Mouse (Mus musculus): Measurements from ENCODE around the gene Slc12a4. TPM values are rescaled to one million over a fixed set of nuclear protein-coding genes. Genes with fewer than 3 reads are reported as not detected.

Gene Slc12a4
- polyA plus RNA-seq, 1 experiment from 2014 or later, result 7.8 TPM

DNA sequence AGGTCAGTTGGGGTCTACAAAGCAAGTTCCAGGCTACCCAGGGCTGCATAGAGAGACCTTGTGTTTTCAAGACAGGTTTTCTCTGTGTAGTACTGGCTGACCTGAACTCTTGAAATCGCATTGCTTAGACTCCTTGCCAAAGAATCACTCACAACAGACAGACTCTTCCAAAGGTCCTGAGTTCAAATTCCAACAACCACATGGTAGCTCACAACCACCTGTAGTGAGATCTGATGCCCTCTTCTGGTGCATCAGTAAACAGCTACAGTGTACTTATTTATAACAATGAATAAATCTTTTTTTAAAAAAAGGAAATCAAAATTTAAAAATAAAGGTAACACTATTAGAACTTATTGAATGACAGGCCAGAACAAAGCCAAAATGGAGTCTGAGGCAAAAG, 15.2 kb upstream of the Slc12a4 start:
- no peak overlapping the region for H3K27ac ChIP-seq (ENCODE audit: low read depth, low read length)
- no peak for DNase-seq (ENCODE audit: low spot score, missing footprints)
- no peaks in the 10 kb centered on the region for H3K9me3 ChIP-seq (ENCODE audit: control insufficient read depth, low read length)
- WGBS, result 91% methylated on average over 1 of the region's 1 CpGs
- no peak for ATAC-seq (ENCODE audit: low FRiP score)
- no peak overlapping the region for H3K4me2 ChIP-seq
- no peaks in the 10 kb centered on the region for H3K4me1 ChIP-seq (ENCODE audit: control insufficient read depth, insufficient read depth, low read length)
- no peak overlapping the region for H3K9ac ChIP-seq (ENCODE audit: low read length)
- H3K4me3 ChIP-seq (ENCODE audit: low read depth, low read length), result no peak overlapping the region
- H3K27me3 ChIP-seq (ENCODE audit: control insufficient read depth, insufficient read depth, low read length), result no peaks in the 10 kb centered on the region
- no peaks in the 10 kb centered on the region for H3K36me3 ChIP-seq (ENCODE audit: control insufficient read depth, insufficient read depth, low read length)

DNA sequence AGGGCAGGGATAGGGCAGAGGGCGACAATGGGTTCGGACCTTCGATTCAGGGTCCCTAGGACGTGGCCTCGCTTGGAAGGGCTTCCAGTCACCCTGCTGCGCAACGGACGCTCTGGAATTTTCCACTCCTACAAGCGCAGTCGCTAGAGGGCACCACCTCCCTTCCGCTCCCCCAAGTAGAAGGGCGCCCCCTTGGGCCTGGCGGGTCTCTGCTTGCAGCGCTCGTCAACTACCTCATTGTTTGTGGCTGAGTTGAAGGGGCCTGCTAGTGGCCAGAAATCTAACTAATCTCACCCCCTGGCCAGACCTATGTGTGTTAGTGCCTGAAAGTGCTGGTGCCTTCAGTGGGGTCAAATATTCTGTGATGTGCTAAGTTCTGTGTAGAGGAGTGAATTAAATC, 13.4 kb upstream of the Slc12a4 start, which contains the start of gene Dpep3:
Gene Dpep3 (minus strand): TSS at position 105 of the 400 bp plus-strand sequence.
- Histone ChIP-seq H3K4me3 (ENCODE audit: low read depth, low read length) (no peak within 1 kb of the TSS), H3K4me2 (no peak within 1 kb of the TSS), H3K9ac (ENCODE audit: low read length) (no peak within 1 kb of the TSS), H3K27me3 (ENCODE audit: control insufficient read depth, insufficient read depth, low read length) (no peaks in the 10 kb centered on the region), H3K9me3 (ENCODE audit: control insufficient read depth, low read length) (no peaks in the 10 kb centered on the region), H3K27ac (ENCODE audit: low read depth, low read length) (no peak within 1 kb of the TSS), H3K36me3 (ENCODE audit: control insufficient read depth, insufficient read depth, low read length) (no peaks in the 10 kb centered on the region), H3K4me1 (ENCODE audit: control insufficient read depth, insufficient read depth, low read length) (no peaks in the 10 kb centered on the region)
- DNase-seq (ENCODE audit: low spot score, missing footprints) (no peak), ATAC-seq (ENCODE audit: low FRiP score) (no peak)
- 95% methylated on average over 15 of the region's 15 CpGs for WGBS

DNA sequence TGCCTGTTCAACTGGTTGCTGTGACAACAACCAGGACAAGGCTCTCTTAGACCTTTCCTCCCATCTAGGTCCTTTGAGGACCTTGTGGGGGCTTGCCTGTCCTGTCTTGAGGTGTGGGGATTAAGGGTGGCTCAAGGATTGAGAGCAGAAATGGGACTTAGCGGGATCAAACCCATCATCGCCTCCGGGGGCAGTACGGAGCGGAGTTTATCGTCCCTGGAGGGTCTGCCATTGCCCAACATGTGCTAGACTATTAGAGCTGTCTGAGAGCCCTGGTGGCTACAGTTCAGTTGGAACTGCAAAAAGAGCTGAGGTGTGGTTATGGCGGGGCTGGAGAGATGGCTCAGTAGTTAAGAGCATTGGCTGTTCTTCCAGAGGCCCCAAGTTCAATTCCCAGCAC, 9.5 kb upstream of the Slc12a4 start:
- Histone ChIP-seq H3K9ac (ENCODE audit: low read length) (no peak overlapping the region), H3K4me1 (ENCODE audit: control insufficient read depth, insufficient read depth, low read length) (no peaks in the 10 kb centered on the region), H3K9me3 (ENCODE audit: control insufficient read depth, low read length) (no peaks in the 10 kb centered on the region), H3K36me3 (ENCODE audit: control insufficient read depth, insufficient read depth, low read length) (no peaks in the 10 kb centered on the region), H3K4me2 (no peak overlapping the region), H3K4me3 (ENCODE audit: low read depth, low read length) (no peak overlapping the region), H3K27ac (ENCODE audit: low read depth, low read length) (no peak overlapping the region), H3K27me3 (ENCODE audit: control insufficient read depth, insufficient read depth, low read length) (no peaks in the 10 kb centered on the region)
- no peak for ATAC-seq (ENCODE audit: low FRiP score)
- WGBS, result 62% methylated on average over 7 of the region's 7 CpGs
- DNase-seq (ENCODE audit: low spot score, missing footprints), result no peak

DNA sequence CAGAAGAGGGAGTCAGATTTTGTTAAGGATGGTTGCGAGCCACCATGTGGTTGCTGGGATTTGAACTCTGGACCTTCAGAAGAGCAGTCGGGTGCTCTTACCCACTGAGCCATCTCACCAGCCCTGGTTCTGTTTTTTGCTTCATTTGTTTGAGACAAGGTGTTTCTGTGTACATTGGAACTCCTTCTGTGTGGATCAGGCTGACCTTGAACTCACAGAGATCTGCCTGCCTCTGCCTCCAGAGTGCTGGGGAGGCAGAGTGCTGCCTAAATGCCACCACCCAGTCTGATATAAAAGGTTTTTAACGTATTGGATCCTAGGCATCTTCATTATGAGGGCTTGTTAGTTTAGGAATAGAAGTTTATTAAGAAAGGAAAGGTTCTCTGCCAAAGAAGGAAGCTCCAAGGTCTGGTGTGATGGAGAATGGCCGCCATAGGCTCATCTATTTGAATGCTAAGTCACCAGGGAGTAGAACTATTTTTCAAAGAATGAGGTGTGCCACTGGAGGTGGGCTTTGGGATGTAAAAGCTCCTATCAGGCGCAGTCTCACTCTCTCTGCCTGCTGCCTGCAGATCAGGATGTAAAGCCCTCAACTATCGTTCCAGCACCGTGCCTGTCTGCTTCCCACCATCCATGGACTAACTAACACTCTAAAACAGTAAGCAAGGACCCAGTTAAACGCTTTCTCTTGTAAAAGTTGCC, 5.3 kb upstream of the Slc12a4 start:
- Histone ChIP-seq H3K4me3 (ENCODE audit: low read depth, low read length) (no peak overlapping the region), H3K9me3 (ENCODE audit: control insufficient read depth, low read length) (no peaks in the 10 kb centered on the region), H3K36me3 (ENCODE audit: control insufficient read depth, insufficient read depth, low read length) (no peaks in the 10 kb centered on the region), H3K9ac (ENCODE audit: low read length) (no peak overlapping the region), H3K27me3 (ENCODE audit: control insufficient read depth, insufficient read depth, low read length) (peaks cover 8% of the 10 kb centered on the region; the same call in 1 of the 2 replicates), H3K4me2 (no peak overlapping the region), H3K27ac (ENCODE audit: low read depth, low read length) (no peak overlapping the region), H3K4me1 (ENCODE audit: control insufficient read depth, insufficient read depth, low read length) (peaks cover 4% of the 10 kb centered on the region; the same call in 1 of the 2 replicates)
- 83% methylated on average over 8 of the region's 8 CpGs for WGBS
- ATAC-seq (ENCODE audit: low FRiP score), result no peak
- no peak for DNase-seq (ENCODE audit: low spot score, missing footprints)

DNA sequence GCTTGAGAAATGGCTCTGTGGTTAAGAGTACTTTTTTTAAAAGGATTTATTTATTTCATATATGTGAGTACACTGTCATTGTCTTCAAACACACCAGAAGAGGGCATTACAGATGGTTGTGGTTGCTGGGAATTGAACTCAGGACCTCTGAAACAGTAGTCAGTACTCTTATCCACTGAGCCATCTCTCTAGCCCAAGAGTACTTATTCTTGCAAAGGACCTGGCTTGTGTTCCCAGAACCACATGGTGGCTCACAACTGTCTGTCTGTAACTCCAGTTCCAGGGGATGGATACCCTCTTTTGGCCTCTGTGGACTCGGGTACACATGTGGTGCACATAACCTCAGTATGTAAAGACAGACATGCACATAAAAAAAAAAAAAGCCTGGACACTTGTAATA, 3.5 kb upstream of the Slc12a4 start:
- Histone ChIP-seq H3K27me3 (ENCODE audit: control insufficient read depth, insufficient read depth, low read length) (peaks cover 20% of the 10 kb centered on the region), H3K9me3 (ENCODE audit: control insufficient read depth, low read length) (no peaks in the 10 kb centered on the region), H3K4me2 (no peak overlapping the region), H3K4me1 (ENCODE audit: control insufficient read depth, insufficient read depth, low read length) (peaks cover 6% of the 10 kb centered on the region), H3K36me3 (ENCODE audit: control insufficient read depth, insufficient read depth, low read length) (no peaks in the 10 kb centered on the region), H3K9ac (ENCODE audit: low read length) (no peak overlapping the region), H3K27ac (ENCODE audit: low read depth, low read length) (no peak overlapping the region), H3K4me3 (ENCODE audit: low read depth, low read length) (no peak overlapping the region)
- no peak for ATAC-seq (ENCODE audit: low FRiP score)
- WGBS, result 85% methylated on average over 1 of the region's 1 CpGs
- DNase-seq (ENCODE audit: low spot score, missing footprints), result no peak

DNA sequence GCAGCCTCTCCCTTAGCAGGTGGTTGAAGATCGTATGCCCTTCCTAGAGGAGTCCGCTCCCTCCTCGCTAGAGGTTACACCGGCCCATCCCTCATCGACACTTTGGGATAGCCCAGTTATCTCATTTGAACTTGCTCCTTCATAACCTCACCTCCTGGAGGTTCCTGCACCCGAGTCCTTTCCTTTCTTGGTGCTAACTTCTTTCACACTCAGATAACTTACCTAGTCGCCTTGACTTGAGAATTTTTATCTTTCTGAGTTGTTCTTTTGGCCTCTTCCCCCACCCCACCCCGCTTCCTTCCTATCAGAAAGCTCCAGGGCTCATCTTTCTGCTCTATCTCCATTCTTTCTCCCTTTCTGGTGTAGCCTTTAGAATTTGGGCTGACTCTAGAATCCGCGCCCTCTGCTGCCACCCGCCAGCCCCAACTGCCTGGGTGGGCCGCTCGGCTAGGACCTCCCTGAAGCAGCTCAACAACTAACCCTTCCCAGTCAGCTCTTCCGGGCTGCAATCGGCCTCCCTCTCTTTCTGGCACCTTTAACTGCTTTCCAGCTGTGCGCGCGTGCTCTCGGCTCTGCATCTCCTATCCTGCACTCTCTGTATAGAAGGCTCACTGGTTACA, 905 bp upstream of the Slc12a4 start:
- H3K9me3 ChIP-seq (ENCODE audit: control insufficient read depth, low read length), result no peaks in the 10 kb centered on the region
- ATAC-seq (ENCODE audit: low FRiP score) (no peak), DNase-seq (ENCODE audit: low spot score, missing footprints) (peak; percentile 93)
- WGBS, result 10% methylated on average over 19 of the region's 19 CpGs
- H3K9ac ChIP-seq (ENCODE audit: low read length), result no peak overlapping the region
- peaks cover 20% of the 10 kb centered on the region for H3K27me3 ChIP-seq (ENCODE audit: control insufficient read depth, insufficient read depth, low read length)
- no peak overlapping the region; the same call in 1 of the 2 replicates for H3K4me2 ChIP-seq
- H3K27ac ChIP-seq (ENCODE audit: low read depth, low read length), result no peak overlapping the region
- H3K4me3 ChIP-seq (ENCODE audit: low read depth, low read length), result no peak overlapping the region
- peaks cover 6% of the 10 kb centered on the region for H3K4me1 ChIP-seq (ENCODE audit: control insufficient read depth, insufficient read depth, low read length)
- H3K36me3 ChIP-seq (ENCODE audit: control insufficient read depth, insufficient read depth, low read length), result no peaks in the 10 kb centered on the region

DNA sequence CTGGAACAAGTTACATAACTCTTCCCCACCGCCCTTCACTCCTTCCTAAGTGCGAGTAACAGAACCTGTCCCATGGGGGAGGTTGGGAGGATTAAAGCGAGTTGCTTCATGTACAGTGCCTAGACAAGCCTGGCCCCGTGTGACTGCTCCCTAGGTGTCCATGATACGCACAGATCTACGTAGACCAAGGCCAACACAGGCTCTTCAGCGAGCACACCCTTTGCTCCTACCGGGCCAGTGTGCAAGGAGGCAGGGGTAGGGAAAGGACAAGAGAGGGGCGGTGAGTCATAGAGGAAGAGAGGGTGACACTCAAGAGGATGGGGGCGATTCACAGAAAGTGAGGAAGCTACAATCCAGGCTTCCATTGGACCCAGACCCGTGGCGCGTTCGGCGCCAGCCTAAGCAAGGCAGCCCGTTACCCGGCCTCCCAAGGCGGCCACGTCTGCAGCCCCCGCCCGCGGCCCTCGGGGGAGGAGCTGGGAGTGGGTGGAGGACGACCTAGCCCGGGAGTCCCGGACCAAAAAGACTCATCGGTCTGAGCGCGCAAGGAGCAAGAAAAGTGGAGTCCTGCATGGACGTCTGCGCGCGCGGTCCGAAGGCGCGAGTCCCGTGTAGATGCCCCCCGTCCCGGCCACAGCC, 512 bp downstream of the Slc12a4 start:
- H3K9ac ChIP-seq (ENCODE audit: low read length), result peak overlapping the region; percentile 66
- 3% methylated on average over 39 of the region's 40 CpGs for whole genome bisulfite sequencing
- H3K27me3 ChIP-seq (ENCODE audit: control insufficient read depth, insufficient read depth, low read length), result peaks cover 20% of the 10 kb centered on the region
- H3K4me1 ChIP-seq (ENCODE audit: control insufficient read depth, insufficient read depth, low read length), result peaks cover 6% of the 10 kb centered on the region
- H3K4me3 ChIP-seq (ENCODE audit: low read depth, low read length), result peak overlapping the region; percentile 52
- H3K27ac ChIP-seq (ENCODE audit: low read depth, low read length), result no peak overlapping the region
- no peaks in the 10 kb centered on the region for H3K9me3 ChIP-seq (ENCODE audit: control insufficient read depth, low read length)
- H3K4me2 ChIP-seq, result peak overlapping the region; percentile 74
- DNase-seq (ENCODE audit: low spot score, missing footprints), result peak; percentile 91
- H3K36me3 ChIP-seq (ENCODE audit: control insufficient read depth, insufficient read depth, low read length), result no peaks in the 10 kb centered on the region
- peak; percentile 71 for ATAC-seq (ENCODE audit: low FRiP score)

DNA sequence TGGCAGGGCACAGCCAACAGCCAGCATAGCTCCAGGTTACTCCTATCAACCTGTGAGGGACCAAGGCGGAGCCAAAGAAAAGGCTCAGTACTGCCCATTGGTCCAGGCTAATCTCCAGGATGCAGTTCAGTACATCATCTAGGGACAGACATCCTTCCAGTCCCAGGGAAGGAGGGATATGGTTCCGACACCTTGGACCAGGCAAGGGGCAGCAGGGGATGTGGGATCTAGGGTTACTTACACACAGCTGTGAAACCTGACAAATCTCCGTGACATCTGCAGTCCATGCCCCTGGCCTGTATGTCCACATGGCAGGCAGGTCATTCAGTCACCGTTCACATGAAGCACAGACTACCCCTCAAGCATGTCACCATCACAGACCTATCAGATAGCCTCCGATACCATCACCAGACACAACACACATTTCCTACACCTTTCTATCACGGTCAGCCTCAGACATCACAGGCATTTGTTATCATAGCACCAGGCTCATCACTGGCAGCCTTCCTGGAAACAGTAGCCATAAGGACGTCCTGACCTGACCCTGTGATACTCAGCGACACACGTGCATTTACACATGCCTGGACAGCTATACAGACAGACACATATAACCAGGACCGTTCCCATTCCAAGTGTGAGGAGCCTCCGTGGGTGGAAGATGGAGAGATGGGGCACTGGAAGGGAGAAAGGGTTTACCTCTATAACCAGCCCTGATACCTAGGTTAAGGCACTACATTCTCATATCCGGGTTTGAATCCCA, 1.2 kb downstream of the Slc12a4 start:
- Histone ChIP-seq H3K27me3 (ENCODE audit: control insufficient read depth, insufficient read depth, low read length) (peaks cover 20% of the 10 kb centered on the region), H3K27ac (ENCODE audit: low read depth, low read length) (no peak overlapping the region), H3K4me3 (ENCODE audit: low read depth, low read length) (no peak overlapping the region), H3K4me2 (peak overlapping the region; percentile 74), H3K9ac (ENCODE audit: low read length) (peak overlapping the region; percentile 66), H3K36me3 (ENCODE audit: control insufficient read depth, insufficient read depth, low read length) (no peaks in the 10 kb centered on the region), H3K4me1 (ENCODE audit: control insufficient read depth, insufficient read depth, low read length) (peaks cover 6% of the 10 kb centered on the region), H3K9me3 (ENCODE audit: control insufficient read depth, low read length) (no peaks in the 10 kb centered on the region)
- WGBS, result 74% methylated on average over 12 of the region's 12 CpGs
- no peak for ATAC-seq (ENCODE audit: low FRiP score)
- DNase-seq (ENCODE audit: low spot score, missing footprints), result no peak
